Mouse (Mus musculus) heart, adult 2 months (tissue): ENCODE data around the gene Pnma1. TPM values are rescaled to one million over a fixed set of nuclear protein-coding genes. Genes with fewer than 3 reads are reported as not detected.

Experiments
- DNase-seq, 2 experiments: peaks; one replicate each; pipeline ENCODE4 v3.0.0; 2021
- H3K27ac ChIP-seq: fragments of 200-600 bp; 2 replicates; pipeline ENCODE4 v1.8.1; 2022
- H3K27me3 ChIP-seq: fragments of 200-500 bp; 2 replicates; pipeline ENCODE4 v1.6.1; 2012; ENCODE audit warnings: mild to moderate bottlenecking, low read length, inconsistent platforms, mixed read lengths; ENCODE audit not compliant: control insufficient read depth, insufficient read depth
- H3K36me3 ChIP-seq: fragments of 200-500 bp; 2 replicates; pipeline ENCODE4 v1.6.1; 2012; ENCODE audit warnings: low read length, inconsistent platforms; ENCODE audit not compliant: control insufficient read depth, insufficient read depth
- H3K4me1 ChIP-seq: fragments of 200-500 bp; 2 replicates; pipeline ENCODE4 v1.6.1; 2011; ENCODE audit warnings: low read length; ENCODE audit not compliant: control insufficient read depth, insufficient read depth
- H3K4me3 ChIP-seq: fragments of 200-600 bp; 2 replicates; pipeline ENCODE4 v1.8.1; 2022
- H3K79me2 ChIP-seq: fragments of 200-500 bp; replicated peaks from 2 replicates; pipeline ENCODE4 v1.6.1; 2012; ENCODE audit warnings: mild to moderate bottlenecking, inconsistent platforms, low read length, moderate library complexity, mixed read lengths; ENCODE audit not compliant: control insufficient read depth, insufficient read depth
- H3K9ac ChIP-seq: fragments of 200-500 bp; 2 replicates; pipeline ENCODE4 v1.6.1; 2012; ENCODE audit warnings: low read depth, mild to moderate bottlenecking, control low read depth, inconsistent platforms, low read length, mixed read lengths
- CTCF ChIP-seq: fragments of 200-600 bp; IDR thresholded peaks from 2 replicates; pipeline ENCODE4 v1.8.1; 2022; ENCODE audit warnings: antibody characterized with exemption, mild to moderate bottlenecking, moderate library complexity
- EP300 ChIP-seq: fragments of 200-500 bp; IDR thresholded peaks from 2 replicates; pipeline ENCODE4 v1.6.1; 2011; ENCODE audit warnings: low read depth, low read length, control low read depth; ENCODE audit not compliant: insufficient read depth
- POLR2A ChIP-seq: fragments of 200-500 bp; IDR thresholded peaks from 2 replicates; pipeline ENCODE4 v1.6.1; 2011; ENCODE audit warnings: mild to moderate bottlenecking, low read depth, low read length, control low read depth; ENCODE audit not compliant: insufficient read depth
- WGBS: fragments of 180-500 bp; shearing (Covaris S2); methylation state at CpG from one replicate; pipeline ENCODE4 v1.1.7; 2018; 5-methylcytosine and 5-hydroxymethylcytosine counted together
- intact Hi-C: fragments of 180-260 bp; cut with DNase I; formaldehyde crosslinking; loops from one replicate; pipeline ENCODE4 v1.15.1; 2025
- long read RNA-seq: library from polyadenylated mRNA; stranded (forward); transcript quantifications from one replicate; pipeline ENCODE4 v2.0.0, GENCODE M21; 2021
- polyA plus RNA-seq: library from polyadenylated mRNA; depleted of rRNA; stranded (reverse); fragments of >200 nt; gene quantifications from 2 replicates; pipeline ENCODE4 v1.2.3, GENCODE M21; 2012; rRNA removed
- total RNA-seq, 2 experiments: library from RNA; stranded (reverse); gene quantifications; 2 replicates each; pipeline ENCODE4 v1.2.3; 2021

Gene Pnma1
- under 1 TPM; 0.10 to 0.20 TPM for total RNA-seq
- polyA plus RNA-seq = 0.04 and 0.06 TPM in 2 replicates
- long read RNA-seq = 0 reads

DNA sequence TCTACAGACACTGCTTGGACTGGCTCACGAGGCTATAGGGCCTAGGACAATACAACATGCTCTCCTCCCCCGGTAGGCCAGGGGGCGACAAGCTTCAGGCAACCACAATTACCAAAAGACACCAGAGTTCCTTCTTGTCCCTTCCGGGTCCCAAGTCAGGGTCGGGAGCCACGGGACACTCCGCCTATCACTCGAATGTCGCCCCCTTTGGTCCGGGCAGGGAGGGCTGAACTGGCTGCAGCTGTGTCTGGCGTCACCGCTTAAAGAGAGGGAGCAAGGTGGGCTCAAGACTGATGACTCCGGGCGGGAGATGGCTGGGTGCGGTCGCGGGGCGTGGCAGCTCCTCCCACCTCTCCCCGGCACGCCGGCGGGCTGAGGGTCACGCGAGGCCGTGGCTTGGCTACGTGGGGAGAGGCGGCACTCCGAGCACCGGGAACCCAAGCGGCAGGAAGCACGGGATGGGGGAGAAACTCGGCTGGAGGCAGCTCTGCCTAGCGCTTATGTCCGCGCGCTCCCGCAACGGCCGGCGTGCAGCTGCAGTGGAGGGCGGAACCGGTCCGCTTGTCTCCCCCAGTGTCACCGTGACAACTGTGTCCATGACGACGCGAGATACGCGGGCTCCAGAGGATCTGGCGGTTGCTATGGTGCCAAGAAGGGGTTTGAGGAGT lies at the start of gene Pnma1:
Gene Pnma1, minus strand, starts transcription at position 536 of the 668 bp plus-strand sequence.
- no peak for TF ChIP-seq POLR2A
- TF ChIP-seq CTCF = peak; percentile 78
- TF ChIP-seq EP300 = no peak
- Histone ChIP-seq H3K27me3 (no peaks in the 10 kb centered on the region), H3K27ac (peak within 1 kb of the TSS; percentile 59), H3K36me3 (no peaks in the 10 kb centered on the region), H3K9ac (peak within 1 kb of the TSS; percentile 85), H3K4me3 (peak within 1 kb of the TSS; percentile 60), H3K4me1 (peaks cover 1% of the 10 kb centered on the region; the same call in 1 of the 2 replicates), H3K79me2 (no peaks in the 10 kb centered on the region)
- peak; percentile 73 to 79 for DNase-seq
- 2% methylated on average over 50 of the region's 50 CpGs for WGBS
- intact Hi-C loops = loop anchor here (5.0 kb wide), 1 partner anchor 99 kb away; no protein-coding TSS in a partner anchor

GRCm38 (mm10) chr12:84195195-84195594 lies 46.9 kb upstream of the Pnma1 start:
- H3K27me3 ChIP-seq = no peaks in the 10 kb centered on the region
- DNase-seq = no peak
- intact Hi-C loops = no loop called here
- H3K4me3 ChIP-seq = no peak overlapping the region
- H3K79me2 ChIP-seq = peaks cover 7% of the 10 kb centered on the region
- 81% methylated on average over 6 of the region's 6 CpGs for WGBS
- peaks cover 20% of the 10 kb centered on the region for H3K4me1 ChIP-seq
- no peak overlapping the region for H3K9ac ChIP-seq
- no peaks in the 10 kb centered on the region for H3K36me3 ChIP-seq
- TF ChIP-seq POLR2A = no peak
- no peak for TF ChIP-seq CTCF
- TF ChIP-seq EP300 = no peak
- no peak overlapping the region; the same call in 1 of the 2 replicates for H3K27ac ChIP-seq

- Histone ChIP-seq H3K27ac (peak overlapping the region; percentile 98), H3K4me1 (peaks cover 25% of the 10 kb centered on the region), H3K27me3 (no peaks in the 10 kb centered on the region), H3K79me2 (peaks cover 4% of the 10 kb centered on the region), H3K36me3 (no peaks in the 10 kb centered on the region), H3K9ac (peak overlapping the region; percentile 51; the same call in 1 of the 2 replicates), H3K4me3 (peak overlapping the region; percentile 39)
- 3% methylated on average over 13 of the region's 13 CpGs for WGBS
- TF ChIP-seq CTCF = 0 out of 2 replicates have a peak, but pooled peaks have one; percentile 9
- no peak for TF ChIP-seq EP300
- DNase-seq = no peak
- intact Hi-C loops = loop anchor here (1.0 kb wide), 1 partner anchor 24 kb away; the partner anchor contains the start of gene Elmsan1
Measured at GRCm38 (mm10) chr12:84194400-84195109, 46.3 kb upstream of the Pnma1 start.

- Histone ChIP-seq H3K9ac (peak overlapping the region; percentile 87), H3K27ac (peak overlapping the region; percentile 98), H3K27me3 (no peaks in the 10 kb centered on the region), H3K4me3 (peak overlapping the region; percentile 65), H3K36me3 (no peaks in the 10 kb centered on the region), H3K79me2 (peaks cover 6% of the 10 kb centered on the region), H3K4me1 (peaks cover 32% of the 10 kb centered on the region)
- peak; percentile 93 to 97 for DNase-seq
- intact Hi-C loops = loop anchor here (1.0 kb wide), 1 partner anchor 24 kb away; the partner anchor contains the start of gene Elmsan1
- TF ChIP-seq POLR2A (peak; percentile 83), CTCF (no peak), EP300 (peak; percentile 82)
- under 1% methylated on average over 49 of the region's 49 CpGs for WGBS
Measured at GRCm38 (mm10) chr12:84193642-84194399, 45.5 kb upstream of the Pnma1 start.

DNA sequence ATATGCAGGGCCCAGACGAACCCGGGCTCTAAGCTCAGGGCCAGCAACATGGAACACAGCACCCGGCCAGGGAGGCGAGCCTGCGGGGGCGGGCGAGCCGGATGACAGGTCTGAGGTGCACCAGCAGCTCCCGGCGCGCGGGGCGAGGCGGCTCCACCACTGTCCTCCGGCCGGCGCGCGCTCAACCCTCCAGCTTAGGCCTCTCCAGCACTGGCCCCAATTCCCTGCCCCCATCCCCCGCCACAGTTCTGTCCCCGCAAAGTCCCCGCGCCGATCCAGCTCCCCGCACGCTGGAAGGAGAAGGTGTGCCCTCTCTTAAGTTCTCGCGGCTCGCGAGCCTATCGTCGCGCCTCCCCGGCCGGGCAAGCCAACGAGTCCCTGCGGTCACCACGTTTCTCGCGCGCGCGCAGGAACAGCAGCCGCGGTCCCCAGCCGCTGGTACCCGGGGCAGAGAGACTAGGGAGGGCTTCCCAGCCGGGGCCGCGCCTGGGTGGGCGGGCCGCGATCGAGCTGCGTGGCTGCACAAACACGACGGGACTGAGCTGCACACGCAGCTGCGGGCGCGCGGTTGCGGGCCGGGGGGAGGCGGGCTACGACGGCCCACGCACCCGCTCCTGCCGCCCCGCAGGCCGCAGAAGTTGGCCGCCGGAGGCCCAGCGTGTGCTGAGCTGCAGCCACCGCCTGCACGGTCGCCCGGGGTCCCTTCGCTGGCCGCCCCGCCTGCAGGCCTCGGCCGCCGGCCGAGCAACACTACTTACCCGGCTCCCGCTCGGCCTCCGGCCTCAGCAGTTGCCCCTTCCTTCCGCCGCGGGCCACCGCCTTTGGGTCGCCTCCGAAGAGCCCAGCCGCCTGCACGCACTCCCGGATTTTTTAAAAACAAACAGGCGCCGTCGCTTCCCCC lies 44.7 kb upstream of the Pnma1 start:
- DNase-seq = peak; percentile 77 to 81
- WGBS = 1% methylated on average over 102 of the region's 102 CpGs

More for the DNA sequence above, 44.7 kb upstream of the Pnma1 start:
- TF ChIP-seq POLR2A (no peak), EP300 (no peak), CTCF (no peak)
- peak overlapping the region; percentile 65 for H3K4me3 ChIP-seq
- H3K27ac ChIP-seq = peak overlapping the region; percentile 98
- H3K27me3 ChIP-seq = no peaks in the 10 kb centered on the region
- peaks cover 6% of the 10 kb centered on the region for H3K79me2 ChIP-seq
- intact Hi-C loops = loop anchor here (1.0 kb wide), 1 partner anchor 14 kb away; no protein-coding TSS in a partner anchor
- peaks cover 34% of the 10 kb centered on the region for H3K4me1 ChIP-seq
- no peaks in the 10 kb centered on the region for H3K36me3 ChIP-seq
- H3K9ac ChIP-seq = peak overlapping the region; percentile 87
